Mouse (Mus musculus): Measurements from ENCODE around the gene 9530053A07Rik.

GRCm38 (mm10) chr7:28206044-28206600 is 76.9 kb downstream of the 9530053A07Rik start:
- TF ChIP-seq GATA1 (IDR thresholded peaks at IDR 0.05; ENCODE audit: low read length) (no peak), TAL1 (IDR thresholded peaks at IDR 0.05; ENCODE audit: low read length) (no peak)
